Mouse (Mus musculus): Measurements from ENCODE around the gene Vmn1r20. TPM values are rescaled to one million over a fixed set of nuclear protein-coding genes. Genes with fewer than 3 reads are reported as not detected.
"Not testable (repeated sequence)": the region's sequence is repeated elsewhere in the genome, so short reads cannot be mapped to it uniquely, and the experiment has no call there.

Gene Vmn1r20
- not detected for polyA plus RNA-seq (2012; fragmentation: generic; extraction: Trizol)

GRCm38 (mm10) chr6:57428630-57429029, at the start of gene Vmn1r20:
Vmn1r20 (plus strand) TSS chr6:57428930.
- Histone ChIP-seq H3K4me2 (ENCODE audit: low read depth) (no peak within 1 kb of the TSS), H3K4me3 (no peak within 1 kb of the TSS), H3K79me2 (ENCODE audit: control insufficient read depth, insufficient read depth) (no peaks in the 10 kb centered on the region), H3K27me3 (ENCODE audit: control insufficient read depth, insufficient read depth, insufficient read length) (no peaks in the 10 kb centered on the region), H3K36me3 (ENCODE audit: control insufficient read depth, insufficient read depth) (no peaks in the 10 kb centered on the region), H3ac (ENCODE audit: control insufficient read depth, insufficient read length) (no peak within 1 kb of the TSS)
- TF ChIP-seq SRF (IDR thresholded peaks at IDR 0.05; ENCODE audit: control insufficient read depth, insufficient read length, low read depth) (no peak), REST (IDR thresholded peaks at IDR 0.05; ENCODE audit: insufficient read depth, insufficient read length) (no peak), MYOG (IDR thresholded peaks at IDR 0.05; ENCODE audit: control insufficient read depth in 1 of 3, insufficient read depth in 1 of 3, insufficient read length in 2 of 3, low read depth in 2 of 3) (no peak), POLR2A (IDR thresholded peaks at IDR 0.05; ENCODE audit: insufficient read length, low read depth) (no peak)

DNA sequence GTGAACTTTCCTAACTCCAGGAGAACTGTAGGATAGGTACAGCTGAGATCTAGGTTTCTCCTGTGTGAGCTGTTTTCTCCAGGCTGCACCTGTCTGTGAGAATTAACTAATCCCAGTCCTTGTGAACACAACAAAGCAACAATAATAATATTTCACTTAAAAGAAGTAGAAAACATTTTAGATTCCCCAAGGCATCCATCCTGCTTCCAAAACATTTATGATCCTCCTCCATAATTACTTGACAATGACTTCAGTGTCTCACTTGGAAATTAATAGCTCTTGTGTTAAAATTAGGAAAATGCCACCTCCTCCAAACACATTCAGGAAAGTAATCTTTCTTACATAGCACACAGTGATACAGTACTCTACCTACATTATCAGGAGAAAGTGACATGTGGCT, 33.0 kb upstream of the Vmn1r20 start, which contains the start of gene Vmn1r18:
Gene Vmn1r18, minus strand, starts transcription at position 101 of the 400 bp plus-strand sequence.
- H3K27me3 ChIP-seq (ENCODE audit: control insufficient read depth, insufficient read depth, insufficient read length): no peaks in the 10 kb centered on the region
- no peaks in the 10 kb centered on the region for H3K79me2 ChIP-seq (ENCODE audit: control insufficient read depth, insufficient read depth)
- H3K4me3 ChIP-seq: no peak within 1 kb of the TSS
- TF ChIP-seq MYOD1 (IDR thresholded peaks at IDR 0.05; ENCODE audit: control insufficient read depth in 1 of 3, insufficient read length in 2 of 3, low read depth in 2 of 3) (no peak), MAX (IDR thresholded peaks at IDR 0.05; ENCODE audit: low read depth) (no peak), USF1 (IDR thresholded peaks at IDR 0.05; ENCODE audit: low read depth) (no peak), SRF (IDR thresholded peaks at IDR 0.05; ENCODE audit: control insufficient read depth, insufficient read length, low read depth) (no peak), REST (IDR thresholded peaks at IDR 0.05; ENCODE audit: insufficient read depth, insufficient read length) (no peak), POLR2AphosphoS2 (IDR thresholded peaks at IDR 0.05; ENCODE audit: insufficient read length, low read depth) (no peak), E2F4 (IDR thresholded peaks at IDR 0.05; ENCODE audit: insufficient read depth) (no peak), MYOG (IDR thresholded peaks at IDR 0.05; ENCODE audit: control insufficient read depth in 1 of 3, insufficient read depth in 1 of 3, insufficient read length in 2 of 3, low read depth in 2 of 3) (no peak), CEBPB (IDR thresholded peaks at IDR 0.05; ENCODE audit: insufficient read depth, poor library complexity, severe bottlenecking) (no peak), POLR2A (IDR thresholded peaks at IDR 0.05; ENCODE audit: insufficient read length, low read depth) (no peak), TCF3 (IDR thresholded peaks at IDR 0.05; ENCODE audit: insufficient read length, low read depth) (no peak), TCF12 (IDR thresholded peaks at IDR 0.05; ENCODE audit: insufficient read depth, poor library complexity, severe bottlenecking) (no peak)
- H3K36me3 ChIP-seq (ENCODE audit: control insufficient read depth, insufficient read depth): no peaks in the 10 kb centered on the region
- H3ac ChIP-seq (ENCODE audit: control insufficient read depth, insufficient read length): no peak within 1 kb of the TSS
- no peak within 1 kb of the TSS for H3K4me2 ChIP-seq (ENCODE audit: low read depth)

DNA sequence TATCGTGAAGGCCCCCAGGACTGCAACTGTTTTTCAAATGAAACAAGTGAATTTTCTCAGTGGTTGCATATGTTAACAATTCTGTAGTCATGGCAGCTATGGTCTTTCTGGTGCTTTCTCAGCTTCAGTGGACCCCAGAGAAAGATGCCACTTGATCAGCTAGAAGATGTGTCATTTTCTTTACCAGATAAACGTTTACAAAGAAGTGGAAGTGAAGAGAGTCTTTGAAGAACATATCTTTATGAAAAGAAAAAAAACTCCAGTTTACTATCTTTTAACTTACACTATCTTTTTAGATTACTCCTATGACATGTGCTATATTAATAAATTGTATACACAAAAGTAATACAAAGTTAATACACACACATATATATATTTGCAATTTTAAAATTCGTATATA, 25.2 kb upstream of the Vmn1r20 start, which contains the start of gene Vmn1r19:
Gene Vmn1r19, plus strand, starts transcription at position 301 of the 400 bp plus-strand sequence.
- not testable (repeated sequence) for H3ac ChIP-seq (ENCODE audit: control insufficient read depth, insufficient read length); H3K79me2 ChIP-seq (ENCODE audit: control insufficient read depth, insufficient read depth); H3K4me3 ChIP-seq; H3K4me2 ChIP-seq (ENCODE audit: low read depth); H3K27me3 ChIP-seq (ENCODE audit: control insufficient read depth, insufficient read depth, insufficient read length); H3K36me3 ChIP-seq (ENCODE audit: control insufficient read depth, insufficient read depth)

- no peaks in the 10 kb centered on the region for H3K79me2 ChIP-seq (ENCODE audit: control insufficient read depth, insufficient read depth)
- H3K4me2 ChIP-seq (ENCODE audit: low read depth): no peak overlapping the region
- no peaks in the 10 kb centered on the region for H3K27me3 ChIP-seq (ENCODE audit: control insufficient read depth, insufficient read depth, insufficient read length)
- no peaks in the 10 kb centered on the region for H3K36me3 ChIP-seq (ENCODE audit: control insufficient read depth, insufficient read depth)
- TF ChIP-seq POLR2A (IDR thresholded peaks at IDR 0.05; ENCODE audit: insufficient read length, low read depth) (no peak), MYOG (IDR thresholded peaks at IDR 0.05; ENCODE audit: control insufficient read depth in 1 of 3, insufficient read depth in 1 of 3, insufficient read length in 2 of 3, low read depth in 2 of 3) (no peak), USF1 (IDR thresholded peaks at IDR 0.05; ENCODE audit: low read depth) (no peak), MAX (IDR thresholded peaks at IDR 0.05; ENCODE audit: low read depth) (no peak), MYOD1 (IDR thresholded peaks at IDR 0.05; ENCODE audit: control insufficient read depth in 1 of 3, insufficient read length in 2 of 3, low read depth in 2 of 3) (no peak), E2F4 (IDR thresholded peaks at IDR 0.05; ENCODE audit: insufficient read depth) (no peak), CEBPB (IDR thresholded peaks at IDR 0.05; ENCODE audit: insufficient read depth, poor library complexity, severe bottlenecking) (no peak), SRF (IDR thresholded peaks at IDR 0.05; ENCODE audit: control insufficient read depth, insufficient read length, low read depth) (no peak), TCF12 (IDR thresholded peaks at IDR 0.05; ENCODE audit: insufficient read depth, poor library complexity, severe bottlenecking) (no peak), POLR2AphosphoS2 (IDR thresholded peaks at IDR 0.05; ENCODE audit: insufficient read length, low read depth) (no peak), REST (IDR thresholded peaks at IDR 0.05; ENCODE audit: insufficient read depth, insufficient read length) (no peak), TCF3 (IDR thresholded peaks at IDR 0.05; ENCODE audit: insufficient read length, low read depth) (no peak)
- H3ac ChIP-seq (ENCODE audit: control insufficient read depth, insufficient read length): no peak overlapping the region
- no peak overlapping the region for H3K4me3 ChIP-seq
Measured at GRCm38 (mm10) chr6:57431196-57431595, 2.5 kb downstream of the Vmn1r20 start.

DNA sequence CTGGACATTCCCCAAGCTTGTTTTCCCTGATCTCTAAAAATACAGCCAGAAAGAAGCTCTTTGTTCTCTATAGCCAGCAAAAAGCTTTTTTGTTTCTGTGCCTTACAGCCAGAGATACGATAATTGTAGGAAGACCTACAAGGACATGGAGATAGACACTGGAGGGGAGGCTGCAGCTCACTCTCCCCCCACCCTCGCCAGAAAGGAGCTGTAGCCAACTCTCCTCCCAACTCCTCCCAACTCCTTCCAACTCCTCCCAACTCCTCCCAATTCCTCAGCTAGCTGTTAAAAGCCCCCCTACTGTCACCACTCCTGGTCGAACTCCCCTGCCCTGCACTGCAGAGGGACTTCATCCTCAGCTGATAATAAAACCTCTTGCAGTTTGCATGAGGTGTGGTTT, 39.4 kb downstream of the Vmn1r20 start:
- H3K36me3 ChIP-seq (ENCODE audit: control insufficient read depth, insufficient read depth); H3K79me2 ChIP-seq (ENCODE audit: control insufficient read depth, insufficient read depth); H3K4me2 ChIP-seq (ENCODE audit: low read depth); H3K4me3 ChIP-seq; H3K27me3 ChIP-seq (ENCODE audit: control insufficient read depth, insufficient read depth, insufficient read length); H3ac ChIP-seq (ENCODE audit: control insufficient read depth, insufficient read length): not testable (repeated sequence)

Other genes starting within 250 kb of the Vmn1r20 start
- not detected for gene Vmn1r13, start 225.6 kb upstream of the Vmn1r20 start, polyA plus RNA-seq (2012; fragmentation: generic; extraction: Trizol)
- not detected for gene Vmn1r14, start 197.2 kb upstream of the Vmn1r20 start, polyA plus RNA-seq (2012; fragmentation: generic; extraction: Trizol)
- not detected for gene Vmn1r15, start 171.0 kb upstream of the Vmn1r20 start, polyA plus RNA-seq (2012; fragmentation: generic; extraction: Trizol)
- not detected for gene Vmn1r16, start 99.4 kb upstream of the Vmn1r20 start, polyA plus RNA-seq (2012; fragmentation: generic; extraction: Trizol)
- not detected for gene Vmn1r17, start 65.2 kb upstream of the Vmn1r20 start, polyA plus RNA-seq (2012; fragmentation: generic; extraction: Trizol)
- gene Vmn1r18, start 33.1 kb upstream of the Vmn1r20 start, polyA plus RNA-seq (2012; fragmentation: generic; extraction: Trizol): not detected
- not detected for gene Vmn1r19, start 25.1 kb upstream of the Vmn1r20 start, polyA plus RNA-seq (2012; fragmentation: generic; extraction: Trizol)
- gene Ppm1k, start 106.5 kb downstream of the Vmn1r20 start, polyA plus RNA-seq (2012; fragmentation: generic; extraction: Trizol): 0.47 TPM
- 0.44 TPM for gene Herc6, start 152.1 kb downstream of the Vmn1r20 start, polyA plus RNA-seq (2012; fragmentation: generic; extraction: Trizol)

Data from myocyte (in vitro differentiated cells).